Mouse (Mus musculus): ENCODE results near the gene Cdk18.

- no peak for TF ChIP-seq CTCF (IDR thresholded peaks at IDR 0.05; ENCODE audit: control insufficient read depth, insufficient read depth, insufficient replicate concordance, low read depth, low read length)
- TF ChIP-seq POLR2A (IDR thresholded peaks at IDR 0.05; ENCODE audit: control insufficient read depth, low read depth, low read length), result no peak
Observed at GRCm38 (mm10) chr1:132075576-132075975, 63.9 kb downstream of the Cdk18 start.
